Mouse (Mus musculus): ENCODE measurements around the gene Cldn14.

DNA sequence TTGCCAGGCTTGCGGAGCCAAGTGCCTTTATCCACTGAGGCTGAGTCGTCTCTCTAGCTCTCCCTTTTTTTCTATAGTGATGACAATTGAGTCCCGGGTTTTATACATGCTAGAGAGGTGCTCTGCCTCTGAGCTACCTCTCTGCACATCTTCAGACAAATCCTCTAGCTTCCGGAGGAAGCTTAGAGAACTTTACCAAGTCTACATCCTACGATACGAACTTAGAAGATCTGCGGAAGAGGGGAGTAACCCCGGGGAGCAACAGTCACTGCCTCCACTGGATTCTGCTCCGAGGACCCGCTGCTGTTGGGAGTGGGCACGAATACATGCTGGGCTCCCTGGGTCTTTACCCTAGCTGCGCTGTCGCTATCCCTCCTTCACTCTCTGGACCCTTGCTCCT lies 74.0 kb downstream of the Cldn14 start:
- TF ChIP-seq CTCF (IDR thresholded peaks at IDR 0.05) = no peak
- no peak for TF ChIP-seq EP300 (IDR thresholded peaks at IDR 0.05; ENCODE audit: insufficient read depth, low read depth, low read length)
- TF ChIP-seq POLR2A (IDR thresholded peaks at IDR 0.05; ENCODE audit: insufficient read depth, low read depth, low read length) = no peak

Measured in heart, adult 2 months (tissue).